Mouse (Mus musculus) heart, postnatal 25 days (tissue): ENCODE data around the gene Gm20662. TPM values are rescaled to one million over a fixed set of nuclear protein-coding genes. Genes with fewer than 3 reads are reported as not detected.
A peak's percentile ranks its signal among the peaks of the same experiment; 100 is the strongest.

Source experiments
- DNase-seq: peaks from one replicate; pipeline ENCODE4 v3.0.0; 2022; ENCODE audit warnings: low spot score
- intact Hi-C: fragments of 180-260 bp; cut with DNase I; formaldehyde crosslinking; loops from one replicate; pipeline ENCODE4 v1.15.1; 2025
- total RNA-seq, 2 experiments: library from RNA; stranded (reverse); gene quantifications; 2 replicates each; pipeline ENCODE4 v1.2.3; 2021

The Gm20662 gene
- total RNA-seq, 2 experiments from 2014 or later = 1.1 to 1.4 TPM

GRCm38 (mm10) chr9:108049561-108050251, 53.6 kb downstream of the Gm20662 start:
- intact Hi-C loops = loop anchor here (5.0 kb wide), 2 partner anchors 47 to 147 kb away; partner anchors contain the start of gene Ip6k1
- DNase-seq = no peak

GRCm38 (mm10) chr9:108051184-108051930, 55.2 kb downstream of the Gm20662 start:
- intact Hi-C loops = loop anchor here (5.0 kb wide), 2 partner anchors 49 to 149 kb away; partner anchors contain the start of gene Ip6k1
- DNase-seq = no peak

GRCm38 (mm10) chr9:108051931-108052220, 55.7 kb downstream of the Gm20662 start:
- intact Hi-C loops = loop anchor here (1.0 to 5.0 kb wide), 3 partner anchors 50 to 150 kb away; partner anchors contain the start of gene Ip6k1
- DNase-seq = no peak

GRCm38 (mm10) chr9:108052411-108052810, 56.3 kb downstream of the Gm20662 start:
- intact Hi-C loops = loop anchor here (1.0 to 5.0 kb wide), 3 partner anchors 50 to 150 kb away; partner anchors contain the start of gene Ip6k1

GRCm38 (mm10) chr9:108052885-108053664, 56.9 kb downstream of the Gm20662 start, which contains the start of gene Amigo3:
TSS of gene Amigo3 (plus strand) at chr9:108053159.
- intact Hi-C loops = loop anchor here (1.0 to 5.0 kb wide), 3 partner anchors 51 to 151 kb away; partner anchors contain the start of gene Ip6k1

More at GRCm38 (mm10) chr9:108052411-108052810, 56.3 kb downstream of the Gm20662 start:
- no peak for DNase-seq

GRCm38 (mm10) chr9:108053665-108054225, 57.6 kb downstream of the Gm20662 start:
- no peak for DNase-seq
- intact Hi-C loops = loop anchor here (5.0 kb wide), 2 partner anchors 51 to 151 kb away; partner anchors contain the start of gene Ip6k1

More at GRCm38 (mm10) chr9:108052885-108053664, 56.9 kb downstream of the Gm20662 start, which contains the start of gene Amigo3:
- DNase-seq = peak; percentile 92

GRCm38 (mm10) chr9:108054331-108055040, 58.3 kb downstream of the Gm20662 start:
- intact Hi-C loops = loop anchor here (5.0 kb wide), 2 partner anchors 52 to 152 kb away; partner anchors contain the start of gene Ip6k1
- no peak for DNase-seq

GRCm38 (mm10) chr9:108055061-108055460, 58.9 kb downstream of the Gm20662 start:
- no peak for DNase-seq
- intact Hi-C loops = no loop called here

GRCm38 (mm10) chr9:108055661-108056237, 59.6 kb downstream of the Gm20662 start:
- intact Hi-C loops = no loop called here

GRCm38 (mm10) chr9:108056361-108057261, 60.5 kb downstream of the Gm20662 start:
- intact Hi-C loops = no loop called here
- no peak for DNase-seq

More at GRCm38 (mm10) chr9:108055661-108056237, 59.6 kb downstream of the Gm20662 start:
- no peak for DNase-seq

GRCm38 (mm10) chr9:108057262-108057562, 61.1 kb downstream of the Gm20662 start:
- intact Hi-C loops = no loop called here
- no peak for DNase-seq

GRCm38 (mm10) chr9:108058291-108058690, 62.1 kb downstream of the Gm20662 start:
- intact Hi-C loops = no loop called here
- no peak for DNase-seq

GRCm38 (mm10) chr9:108062142-108062541, 66.0 kb downstream of the Gm20662 start:
- no peak for DNase-seq
- intact Hi-C loops = no loop called here

GRCm38 (mm10) chr9:108063361-108063760, 67.2 kb downstream of the Gm20662 start:
- intact Hi-C loops = no loop called here
- no peak for DNase-seq

GRCm38 (mm10) chr9:108065491-108066011, 69.4 kb downstream of the Gm20662 start:
- DNase-seq = no peak
- intact Hi-C loops = loop anchor here (2.0 kb wide), 1 partner anchor 101 kb away; no protein-coding TSS in a partner anchor

- intact Hi-C loops = no loop called here
- no peak for DNase-seq
Observed at GRCm38 (mm10) chr9:108067199-108067598, 71.0 kb downstream of the Gm20662 start.

GRCm38 (mm10) chr9:108067900-108068299, 71.8 kb downstream of the Gm20662 start:
- DNase-seq = peak; percentile 56

More at GRCm38 (mm10) chr9:108067900-108068299, 71.8 kb downstream of the Gm20662 start:
- intact Hi-C loops = loop anchor here (1.0 kb wide), 1 partner anchor 164 kb away; no protein-coding TSS in a partner anchor
